Mouse (Mus musculus) layer of hippocampus, adult 8-10 months (tissue): Measurements from ENCODE around the gene Ttll13. TPM values are rescaled to one million over a fixed set of nuclear protein-coding genes. Genes with fewer than 3 reads are reported as not detected.

Experiments used
- total RNA-seq, 4 experiments: library from RNA; stranded (reverse); gene quantifications; 2 replicates each; pipeline ENCODE4 v1.2.4; 2022

The Ttll13 gene
- total RNA-seq, 4 experiments from 2014 or later = 1.3 to 2.1 (median 1.8) TPM

Other genes starting within 250 kb of the Ttll13 start
- 10 to 100 TPM; 24.3 to 30.2 (median 26.0) TPM for gene Zfp710, start 221.6 kb upstream of the Ttll13 start, total RNA-seq
- gene Idh2, start 131.0 kb upstream of the Ttll13 start, total RNA-seq = 10 to 100 TPM; 67.5 to 83.7 (median 75.9) TPM
- 10 to 100 TPM; 22.0 to 27.7 (median 25.9) TPM for gene Sema4b, start 59.5 kb upstream of the Ttll13 start, total RNA-seq
- gene Cib1, start 13.6 kb upstream of the Ttll13 start, total RNA-seq = 10 to 100 TPM; 20.3 to 31.5 (median 25.9) TPM
- 1 to 10 TPM; 6.2 to 7.5 (median 7.0) TPM for gene Gdpgp1, start 13.5 kb upstream of the Ttll13 start, total RNA-seq
- 10 to 100 TPM; 37.2 to 43.3 (median 38.6) TPM for gene Ngrn, start 14.8 kb downstream of the Ttll13 start, total RNA-seq
- 10 to 100 TPM; 19.8 to 27.7 (median 23.7) TPM for gene Vps33b, start 23.3 kb downstream of the Ttll13 start, total RNA-seq
- 1 to 10 TPM in 3 of 4 experiments, under 1 TPM in 1; 0.51 to 1.9 (median 1.5) TPM for gene Prc1, start 48.1 kb downstream of the Ttll13 start, total RNA-seq
- gene Rccd1, start 78.1 kb downstream of the Ttll13 start, total RNA-seq = 10 to 100 TPM; 12.7 to 19.0 (median 14.2) TPM
- 10 to 100 TPM; 35.5 to 47.2 (median 40.6) TPM for gene Unc45a, start 94.6 kb downstream of the Ttll13 start, total RNA-seq
- gene Hddc3, start 96.7 kb downstream of the Ttll13 start, total RNA-seq = 10 to 100 TPM; 37.7 to 55.7 (median 49.0) TPM
- 100 to 1,000 TPM; 161 to 192 (median 173) TPM for gene Man2a2, start 125.0 kb downstream of the Ttll13 start, total RNA-seq
- 10 to 100 TPM in 2 of 4 experiments, 1 to 10 TPM in 2; 7.0 to 20.0 (median 14.1) TPM for gene Fes, start 141.6 kb downstream of the Ttll13 start, total RNA-seq
- gene Furin, start 159.1 kb downstream of the Ttll13 start, total RNA-seq = 10 to 100 TPM; 36.1 to 43.8 (median 39.7) TPM